Mouse (Mus musculus) intestine, embryonic 15.5 days (tissue): ENCODE results near the gene Taf5. TPM values are rescaled to one million over a fixed set of nuclear protein-coding genes. Genes with fewer than 3 reads are reported as not detected.

Experiments
- ATAC-seq: fragments of 200-750 bp; cut with Nextera tagmentation; 2 replicates; pipeline ENCODE4 v1.8.0; 2017; ENCODE audit warnings: moderate TSS enrichment, moderate library complexity
- H3K27ac ChIP-seq: fragments of 300-500 bp; sonication (generic); 2 replicates; pipeline ENCODE4 v1.5.1; 2015; ENCODE audit warnings: mild to moderate bottlenecking, inconsistent platforms
- H3K27me3 ChIP-seq: fragments of 300-500 bp; sonication (generic); replicated peaks from 2 replicates; pipeline ENCODE4 v1.6.1; 2015; ENCODE audit warnings: inconsistent platforms
- H3K36me3 ChIP-seq: fragments of 300-500 bp; sonication (generic); 2 replicates; pipeline ENCODE4 v1.6.1; 2015; ENCODE audit warnings: inconsistent platforms
- H3K4me1 ChIP-seq: fragments of 300-500 bp; sonication (generic); replicated peaks from 2 replicates; pipeline ENCODE4 v1.6.1; 2015; ENCODE audit warnings: inconsistent platforms
- H3K4me2 ChIP-seq: fragments of 300-500 bp; sonication (generic); replicated peaks from 2 replicates; pipeline ENCODE4 v1.6.1; 2015; ENCODE audit warnings: mild to moderate bottlenecking, inconsistent platforms
- H3K4me3 ChIP-seq: fragments of 300-500 bp; sonication (generic); replicated peaks from 2 replicates; pipeline ENCODE4 v1.5.1; 2015; ENCODE audit warnings: inconsistent platforms
- H3K9ac ChIP-seq: fragments of 300-500 bp; sonication (generic); 2 replicates; pipeline ENCODE4 v1.6.1; 2015; ENCODE audit warnings: inconsistent platforms
- H3K9me3 ChIP-seq: fragments of 300-500 bp; sonication (generic); 2 replicates; pipeline ENCODE4 v1.6.1; 2016; ENCODE audit warnings: inconsistent platforms
- WGBS: fragments of 180-500 bp; shearing (Covaris S2); methylation state at CpG from one replicate; pipeline ENCODE4 v1.1.7; 2015; 5-methylcytosine and 5-hydroxymethylcytosine counted together
- polyA plus RNA-seq: library from polyadenylated mRNA; unstranded; fragments of >200 nt; fragmentation: Nextera tagmentation; extraction: Ambion mirVana; gene quantifications from 2 replicates; pipeline ENCODE4 v1.2.1, GENCODE M21; 2015

Taf5 gene
- polyA plus RNA-seq = 5.0 and 5.5 TPM in 2 replicates

DNA sequence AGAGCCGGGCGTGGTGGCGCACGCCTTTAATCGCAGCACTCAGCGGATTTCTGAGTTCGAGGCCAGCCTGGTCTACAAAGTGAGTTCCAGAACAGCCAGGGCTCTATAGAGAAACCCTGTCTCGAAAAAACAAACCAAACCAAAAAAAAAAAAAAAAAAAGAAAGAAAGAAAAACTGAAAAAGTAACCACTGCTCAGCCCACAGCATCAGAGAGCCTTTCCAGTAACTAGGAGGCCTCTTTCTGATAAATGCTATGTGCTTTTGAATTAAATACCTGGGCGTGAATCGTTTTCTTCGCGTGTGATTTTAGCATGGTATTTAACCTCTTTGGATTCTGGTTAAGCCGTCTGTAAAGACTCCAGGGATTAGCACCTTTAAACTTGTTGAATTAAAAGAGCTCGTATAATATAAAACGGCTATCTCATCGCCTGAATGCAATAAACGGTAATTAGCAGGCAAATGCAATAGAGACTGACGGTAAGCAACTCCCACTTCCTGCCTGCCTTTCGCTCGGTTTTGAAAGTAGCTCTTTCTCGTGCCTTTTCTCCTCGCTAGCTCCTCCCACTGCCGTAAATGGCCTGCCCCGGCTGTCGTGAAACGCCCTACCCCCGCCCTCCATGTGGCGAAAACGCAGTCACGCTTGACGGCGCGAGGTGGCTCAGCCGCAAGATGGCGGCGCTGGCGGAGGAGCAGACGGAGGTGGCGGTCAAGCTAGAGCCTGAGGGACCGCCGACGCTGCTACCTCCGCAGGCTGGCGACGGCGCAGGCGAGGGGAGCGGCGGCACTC, at the start of gene Taf5:
Taf5 (plus strand) TSS at position 651 of the 787 bp plus-strand sequence.
- Histone ChIP-seq H3K27me3 (no peaks in the 10 kb centered on the region), H3K9ac (peak within 1 kb of the TSS; percentile 97), H3K4me3 (peak within 1 kb of the TSS; percentile 88), H3K9me3 (no peaks in the 10 kb centered on the region), H3K4me1 (peaks cover 6% of the 10 kb centered on the region; the same call in 1 of the 2 replicates), H3K27ac (peak within 1 kb of the TSS; percentile 83), H3K36me3 (no peaks in the 10 kb centered on the region), H3K4me2 (peak within 1 kb of the TSS; percentile 73)
- 11% methylated on average over 46 of the region's 49 CpGs for WGBS
- ATAC-seq = peak; percentile 88

DNA sequence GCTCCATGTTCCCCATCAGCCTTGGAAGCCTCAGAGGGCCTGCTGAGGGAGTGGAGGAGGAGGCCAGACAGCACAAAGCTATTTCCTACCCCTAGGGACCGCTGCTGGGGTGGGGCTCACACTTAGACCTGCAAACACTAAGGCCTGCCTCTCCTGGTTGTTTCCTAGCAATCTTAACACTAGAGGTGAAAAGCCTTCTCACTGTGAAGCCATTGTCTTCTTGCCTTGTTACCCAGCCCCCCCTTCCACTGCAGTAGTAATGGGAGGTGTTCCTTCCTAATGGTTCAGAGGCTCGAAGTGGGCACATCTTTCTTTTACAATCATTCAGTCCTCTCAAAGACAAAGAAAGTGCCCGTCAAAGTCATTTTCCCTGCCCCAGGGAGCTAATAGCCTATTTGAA, 49.7 kb upstream of the Taf5 start:
- Histone ChIP-seq H3K36me3 (no peaks in the 10 kb centered on the region), H3K27ac (no peak overlapping the region), H3K9ac (no peak overlapping the region), H3K9me3 (no peaks in the 10 kb centered on the region), H3K4me2 (no peak overlapping the region), H3K27me3 (peaks cover 46% of the 10 kb centered on the region), H3K4me1 (peaks cover 16% of the 10 kb centered on the region), H3K4me3 (no peak overlapping the region)
- ATAC-seq = no peak
- 4% methylated on average over 3 of the region's 3 CpGs for whole genome bisulfite sequencing

DNA sequence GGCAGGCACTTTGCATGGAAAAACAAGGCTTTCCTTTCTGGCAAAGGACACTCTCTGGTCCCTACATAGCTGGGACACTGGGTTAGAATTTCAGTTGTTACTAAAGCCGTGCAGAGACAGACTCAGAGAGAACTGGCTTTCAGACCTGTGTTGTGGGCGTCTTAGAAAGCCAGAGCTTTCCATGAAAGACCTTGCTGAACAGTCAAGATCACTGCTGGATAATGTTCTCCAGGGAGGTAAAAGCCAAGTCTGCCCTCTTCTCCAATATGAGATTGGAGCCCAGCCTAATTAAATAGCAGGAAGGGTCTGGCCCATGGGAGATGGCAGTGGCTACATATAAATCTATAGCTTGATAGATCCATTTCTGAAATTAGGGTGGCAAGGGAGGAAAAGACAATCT, 49.2 kb upstream of the Taf5 start:
- no peak for ATAC-seq
- Histone ChIP-seq H3K4me1 (peaks cover 16% of the 10 kb centered on the region), H3K9ac (no peak overlapping the region), H3K36me3 (no peaks in the 10 kb centered on the region), H3K27ac (no peak overlapping the region), H3K27me3 (peaks cover 41% of the 10 kb centered on the region), H3K4me2 (no peak overlapping the region), H3K9me3 (no peaks in the 10 kb centered on the region), H3K4me3 (no peak overlapping the region)
- 48% methylated on average over 2 of the region's 2 CpGs for WGBS

DNA sequence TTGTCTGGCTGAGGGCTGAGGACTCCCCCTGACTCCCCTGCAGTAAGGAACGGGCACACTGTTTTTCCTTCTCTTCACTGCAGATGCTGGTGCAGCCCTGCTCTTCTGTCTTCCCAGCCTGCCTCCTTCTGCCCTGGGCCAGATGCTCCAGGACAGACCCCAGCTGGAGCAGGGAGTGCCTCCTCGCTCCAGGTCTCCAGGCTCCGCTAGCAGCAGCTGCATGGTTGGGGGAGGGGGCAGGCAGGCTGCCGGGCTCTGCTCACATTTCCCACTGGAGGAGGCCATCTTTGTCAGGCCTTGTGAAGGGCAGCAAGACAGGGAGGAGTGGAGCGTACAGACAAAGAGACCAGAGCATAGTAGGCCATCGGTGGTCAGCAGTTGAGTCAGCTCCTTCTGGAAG, 48.2 kb upstream of the Taf5 start:
- Histone ChIP-seq H3K36me3 (no peaks in the 10 kb centered on the region), H3K9me3 (no peaks in the 10 kb centered on the region), H3K27ac (no peak overlapping the region), H3K4me1 (peaks cover 14% of the 10 kb centered on the region), H3K4me2 (no peak overlapping the region), H3K4me3 (no peak overlapping the region), H3K9ac (no peak overlapping the region), H3K27me3 (peaks cover 31% of the 10 kb centered on the region)
- 28% methylated on average over 6 of the region's 6 CpGs for WGBS
- ATAC-seq = no peak

DNA sequence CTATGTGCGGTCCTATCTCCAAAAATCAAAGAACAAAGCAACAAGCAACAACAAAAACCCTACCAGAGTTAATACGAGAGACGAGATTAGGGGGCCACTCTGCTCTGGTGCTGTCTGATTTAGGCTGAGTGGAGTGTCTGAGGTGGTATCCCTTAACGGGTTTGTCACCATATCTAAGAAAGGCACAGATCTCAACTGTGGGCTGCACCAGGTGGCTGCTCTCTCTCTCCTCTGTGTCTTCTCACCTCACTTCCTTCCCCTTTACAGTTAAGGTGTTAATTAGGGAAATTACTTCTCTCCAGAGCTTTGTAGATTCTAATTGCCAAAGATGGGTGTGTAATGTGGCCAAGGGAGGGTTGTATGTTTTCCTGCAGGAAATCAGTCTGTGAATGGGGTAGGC, 44.8 kb upstream of the Taf5 start:
- no peaks in the 10 kb centered on the region for H3K4me1 ChIP-seq
- no peak overlapping the region for H3K4me2 ChIP-seq
- no peak overlapping the region for H3K4me3 ChIP-seq
- H3K36me3 ChIP-seq = no peaks in the 10 kb centered on the region
- no peak for ATAC-seq
- H3K9ac ChIP-seq = no peak overlapping the region
- no peak overlapping the region for H3K27ac ChIP-seq
- WGBS = 83% methylated on average over 4 of the region's 4 CpGs
- peaks cover 6% of the 10 kb centered on the region for H3K27me3 ChIP-seq
- H3K9me3 ChIP-seq = no peaks in the 10 kb centered on the region

DNA sequence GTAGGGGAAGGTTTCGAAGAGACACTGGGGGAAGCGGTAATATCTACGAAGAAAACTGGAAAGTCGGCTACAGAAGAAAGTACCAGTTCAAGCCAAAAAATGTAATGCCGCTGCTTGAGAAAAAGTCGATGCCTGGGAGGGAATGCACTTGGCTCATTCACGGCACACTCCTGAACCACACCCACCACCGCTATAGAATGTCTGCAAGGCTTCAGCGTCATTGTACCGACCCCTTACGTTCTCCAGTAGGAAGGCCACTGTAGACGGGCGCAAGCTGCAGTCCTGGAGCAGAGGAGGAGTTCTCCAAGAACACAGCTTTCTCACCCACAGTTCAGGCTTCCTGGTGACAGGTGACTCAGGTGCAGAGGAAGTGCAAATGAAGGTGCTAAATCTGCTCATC, 44.0 kb upstream of the Taf5 start:
- H3K4me2 ChIP-seq = no peak overlapping the region
- ATAC-seq = no peak
- no peak overlapping the region for H3K4me3 ChIP-seq
- H3K27me3 ChIP-seq = no peaks in the 10 kb centered on the region
- no peak overlapping the region for H3K27ac ChIP-seq
- H3K36me3 ChIP-seq = no peaks in the 10 kb centered on the region
- 82% methylated on average over 13 of the region's 13 CpGs for WGBS
- H3K9ac ChIP-seq = no peak overlapping the region
- H3K9me3 ChIP-seq = no peaks in the 10 kb centered on the region
- no peaks in the 10 kb centered on the region for H3K4me1 ChIP-seq

DNA sequence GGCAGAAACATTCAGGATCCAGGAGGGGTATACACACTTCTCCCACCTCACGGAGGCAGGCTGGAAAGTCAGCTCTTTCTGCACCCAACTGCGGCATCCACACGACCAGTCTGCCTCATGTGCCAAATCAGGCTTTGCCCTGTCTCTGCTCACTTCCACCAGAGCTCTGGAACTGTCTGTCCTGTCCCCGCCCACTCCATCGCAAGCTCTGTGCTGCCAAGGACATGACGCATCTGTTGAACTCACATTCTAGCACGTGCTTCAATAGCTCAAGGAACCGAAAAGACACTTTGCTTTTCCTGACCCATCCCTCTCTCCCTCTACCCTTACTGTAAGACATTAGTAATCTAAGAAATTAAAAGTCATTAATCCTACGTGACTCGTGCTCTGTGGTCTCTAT, 42.6 kb upstream of the Taf5 start:
- Histone ChIP-seq H3K4me2 (no peak overlapping the region), H3K9ac (no peak overlapping the region), H3K4me3 (no peak overlapping the region), H3K4me1 (no peaks in the 10 kb centered on the region), H3K27me3 (no peaks in the 10 kb centered on the region), H3K36me3 (no peaks in the 10 kb centered on the region), H3K27ac (no peak overlapping the region), H3K9me3 (no peaks in the 10 kb centered on the region)
- no peak for ATAC-seq
- 65% methylated on average over 10 of the region's 10 CpGs for WGBS

DNA sequence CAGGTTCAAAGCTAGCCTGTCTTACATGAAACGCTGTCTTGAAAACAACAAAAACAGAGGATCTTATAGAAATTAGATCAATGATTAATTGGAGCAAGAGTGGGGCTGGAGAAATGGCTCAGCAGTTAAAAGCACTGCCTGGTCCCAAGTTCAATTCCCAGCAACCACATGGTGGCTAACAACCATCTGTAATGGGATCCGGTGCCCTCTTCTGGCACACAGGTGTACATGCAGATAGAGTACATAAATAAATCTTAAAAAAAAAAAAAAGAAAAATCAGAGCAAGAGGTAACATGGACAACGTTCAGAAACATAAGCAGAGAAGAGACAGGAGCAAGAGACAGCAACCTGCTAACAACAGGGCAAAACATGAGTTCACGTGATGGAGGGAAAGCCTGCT, 41.0 kb upstream of the Taf5 start:
- 86% methylated on average over 4 of the region's 4 CpGs for WGBS
- no peak for ATAC-seq
- Histone ChIP-seq H3K4me1 (no peaks in the 10 kb centered on the region), H3K27me3 (no peaks in the 10 kb centered on the region), H3K36me3 (no peaks in the 10 kb centered on the region), H3K4me3 (no peak overlapping the region), H3K4me2 (no peak overlapping the region), H3K9me3 (no peaks in the 10 kb centered on the region), H3K9ac (no peak overlapping the region), H3K27ac (no peak overlapping the region)

DNA sequence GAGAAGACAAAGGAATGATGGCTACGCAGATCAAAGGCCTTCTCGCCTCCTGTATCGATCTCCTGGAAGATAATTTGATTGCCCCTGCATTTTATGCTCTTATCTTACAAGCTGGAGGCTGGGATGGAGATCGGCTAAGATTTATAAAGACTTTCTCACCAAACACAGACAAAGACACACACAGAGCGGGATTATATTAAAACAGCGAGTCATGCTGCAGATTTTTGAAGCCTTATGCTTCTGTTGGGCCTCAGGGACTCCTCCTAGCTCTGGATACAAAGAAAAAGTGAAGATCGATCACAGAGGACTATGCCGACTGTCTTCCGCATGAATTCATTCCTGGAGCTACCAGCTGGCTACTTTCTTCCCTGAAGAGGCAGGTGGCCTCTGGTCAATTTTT, 37.8 kb upstream of the Taf5 start:
- Histone ChIP-seq H3K27ac (no peak overlapping the region), H3K27me3 (no peaks in the 10 kb centered on the region), H3K4me3 (no peak overlapping the region), H3K4me2 (no peak overlapping the region), H3K4me1 (no peaks in the 10 kb centered on the region), H3K9ac (no peak overlapping the region), H3K36me3 (0 out of 2 replicates have a peak, but pooled peaks cover under 1% of the 10 kb centered on the region), H3K9me3 (no peaks in the 10 kb centered on the region)
- 76% methylated on average over 9 of the region's 9 CpGs for WGBS
- no peak for ATAC-seq

DNA sequence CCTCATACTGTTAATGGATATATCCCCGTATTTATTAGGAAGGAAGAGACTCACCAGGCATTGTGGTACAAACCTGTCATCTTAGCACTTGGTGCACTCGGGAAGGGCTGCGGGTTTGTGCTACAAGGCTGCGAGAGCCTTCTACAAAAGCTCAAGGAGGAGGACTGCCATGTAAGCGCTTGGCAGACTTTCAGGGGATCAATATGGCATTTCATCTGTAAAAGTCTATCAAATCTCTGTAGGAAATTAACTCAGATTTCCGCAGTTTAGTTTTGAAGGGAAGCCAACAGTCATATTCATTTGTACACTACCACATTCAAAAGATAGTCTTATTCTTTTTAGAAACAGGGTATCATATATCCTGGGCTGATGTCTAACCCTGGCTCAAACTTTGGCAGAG, 35.8 kb upstream of the Taf5 start:
- H3K4me2 ChIP-seq = no peak overlapping the region
- H3K27me3 ChIP-seq = no peaks in the 10 kb centered on the region
- no peaks in the 10 kb centered on the region for H3K9me3 ChIP-seq
- no peak for ATAC-seq
- 0 out of 2 replicates have a peak, but pooled peaks cover 4% of the 10 kb centered on the region for H3K36me3 ChIP-seq
- H3K4me1 ChIP-seq = no peaks in the 10 kb centered on the region
- no peak overlapping the region for H3K4me3 ChIP-seq
- H3K27ac ChIP-seq = no peak overlapping the region
- no peak overlapping the region for H3K9ac ChIP-seq
- 89% methylated on average over 6 of the region's 6 CpGs for WGBS

DNA sequence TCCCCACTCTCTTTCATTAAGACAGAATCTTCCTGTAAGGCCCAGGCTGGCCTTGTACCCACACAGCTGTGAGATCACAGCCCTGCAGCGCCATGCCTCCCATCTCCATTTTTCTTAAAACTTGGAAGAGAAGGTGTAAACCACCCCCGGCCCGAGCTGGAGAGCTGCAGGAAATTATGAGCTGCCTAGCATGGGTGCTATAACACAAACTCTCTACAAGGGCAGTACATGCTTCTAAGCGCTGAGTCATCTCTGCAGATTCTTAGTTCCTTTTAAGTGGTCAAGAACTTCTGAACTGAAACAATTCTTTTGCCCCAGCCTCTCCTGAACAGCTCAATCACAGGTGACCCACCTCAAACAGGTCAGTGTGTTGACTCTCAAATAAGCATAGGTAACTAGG, 32.6 kb upstream of the Taf5 start:
- H3K9me3 ChIP-seq = no peaks in the 10 kb centered on the region
- H3K27ac ChIP-seq = no peak overlapping the region
- H3K27me3 ChIP-seq = no peaks in the 10 kb centered on the region
- H3K4me1 ChIP-seq = no peaks in the 10 kb centered on the region
- ATAC-seq = no peak
- H3K4me2 ChIP-seq = no peak overlapping the region
- no peak overlapping the region for H3K4me3 ChIP-seq
- 0 out of 2 replicates have a peak, but pooled peaks cover 11% of the 10 kb centered on the region for H3K36me3 ChIP-seq
- H3K9ac ChIP-seq = no peak overlapping the region
- WGBS = 82% methylated on average over 4 of the region's 4 CpGs

DNA sequence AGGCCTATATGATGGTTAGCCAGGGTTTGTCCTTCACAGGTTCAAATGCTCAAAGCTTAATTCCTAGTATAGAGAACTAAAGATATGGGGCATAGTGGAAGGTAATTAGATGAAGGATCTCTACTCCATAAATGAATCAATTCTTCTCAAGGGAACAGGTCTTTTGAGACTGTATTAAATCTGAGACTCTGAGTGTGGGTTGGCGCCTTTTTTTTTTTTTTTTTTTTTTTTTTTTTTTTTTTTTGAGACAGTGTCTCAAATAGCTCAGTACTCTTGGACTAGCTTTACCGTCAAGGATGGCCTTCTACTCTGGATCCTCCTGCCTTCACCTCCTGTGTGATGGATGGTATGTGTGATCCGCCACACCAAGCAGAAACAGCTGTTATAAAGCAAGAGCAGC, 30.9 kb upstream of the Taf5 start:
- Histone ChIP-seq H3K4me2 (no peak overlapping the region), H3K27ac (no peak overlapping the region), H3K9ac (no peak overlapping the region), H3K4me3 (no peak overlapping the region), H3K36me3 (0 out of 2 replicates have a peak, but pooled peaks cover 11% of the 10 kb centered on the region), H3K9me3 (no peaks in the 10 kb centered on the region), H3K4me1 (no peaks in the 10 kb centered on the region), H3K27me3 (no peaks in the 10 kb centered on the region)
- 88% methylated on average over 3 of the region's 3 CpGs for WGBS
- ATAC-seq = no peak
